Mouse (Mus musculus) stomach, postnatal 0 days (tissue): ENCODE measurements around the gene Ybx2.

ENCODE experiments used
- CTCF ChIP-seq: IDR thresholded peaks from 2 replicates; pipeline ENCODE4 v1.5.1; 2016; ENCODE audit warnings: antibody characterized with exemption, low read depth, mild to moderate bottlenecking, moderate library complexity
- EP300 ChIP-seq: optimal IDR thresholded peaks from 2 replicates; pipeline ENCODE3; 2016; ENCODE audit warnings: antibody characterized with exemption

- TF ChIP-seq CTCF (no peak), EP300 (no peak)
These were observed 20.6 kb upstream of the Ybx2 start for GRCm38 (mm10) chr11:69914917-69915430.
